ENCODE assay signal across 32 mouse cellular contexts in the genomic region with DNA sequence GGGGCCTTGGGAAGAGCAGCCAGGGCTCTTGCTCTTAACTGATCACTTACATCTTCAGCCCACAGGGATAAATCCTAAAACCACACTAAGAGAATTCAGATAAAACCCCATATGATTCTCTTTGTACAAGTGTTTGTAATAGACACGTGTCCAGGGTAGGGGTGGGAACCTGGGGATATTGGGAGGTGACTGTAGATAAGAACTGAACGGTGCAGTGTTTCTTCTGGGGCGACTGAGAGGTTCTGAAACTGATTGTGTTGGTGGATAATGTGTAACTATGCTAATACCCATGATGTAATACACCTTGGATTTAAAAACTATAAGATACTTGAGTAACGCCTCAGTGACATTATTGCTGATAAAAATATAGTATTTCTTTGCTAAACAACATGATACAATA. TPM values are rescaled to one million over a fixed set of nuclear protein-coding genes. Genes with fewer than 3 reads are reported as not detected.
"Had no signal": no experiment of that assay in that cellular context is flagged by ENCODE, and none has a peak within 500 bp of the region (broad histone marks: within the 10 kb centered on the region; RNA-seq: fewer than 3 reads in every experiment).

No protein-coding gene starts in this region.

- H3K27ac ChIP-seq: limb, embryonic 10.5 days; limb, embryonic 12.5 days; limb, embryonic 13.5 days; limb, embryonic 15.5 days; liver, embryonic 12.5 days; liver, embryonic 13.5 days; liver, embryonic 14.5 days; liver, embryonic 15.5 days; lung, embryonic 15.5 days; macrophage; midbrain, embryonic 10.5 days; midbrain, embryonic 12.5 days; midbrain, embryonic 13.5 days; midbrain, embryonic 15.5 days had no signal

- H3K4me2 ChIP-seq: limb, embryonic 12.5 days; limb, embryonic 13.5 days; limb, embryonic 15.5 days; liver, embryonic 11.5 days; liver, embryonic 12.5 days; liver, embryonic 13.5 days; liver, embryonic 15.5 days; lung, embryonic 14.5 days; lung, embryonic 15.5 days; midbrain, embryonic 11.5 days; midbrain, embryonic 12.5 days; midbrain, embryonic 13.5 days; midbrain, embryonic 15.5 days had no signal

- H3K36me3 ChIP-seq: limb, embryonic 10.5 days; limb, embryonic 12.5 days; limb, embryonic 13.5 days; limb, embryonic 15.5 days; liver, embryonic 12.5 days; liver, embryonic 13.5 days; liver, embryonic 15.5 days; lung, embryonic 15.5 days; midbrain, embryonic 10.5 days; midbrain, embryonic 12.5 days; midbrain, embryonic 13.5 days; midbrain, embryonic 15.5 days had no signal

- H3K27me3 ChIP-seq: limb, embryonic 12.5 days; limb, embryonic 15.5 days; liver, embryonic 12.5 days; liver, embryonic 13.5 days; liver, embryonic 15.5 days; lung, embryonic 15.5 days; megakaryocyte, embryonic 14.5 days; midbrain, embryonic 12.5 days; midbrain, embryonic 13.5 days; midbrain, embryonic 15.5 days had no signal

- H3K4me3 ChIP-seq: limb, embryonic 10.5 days; limb, embryonic 12.5 days; limb, embryonic 13.5 days; limb, embryonic 15.5 days; liver, embryonic 12.5 days; liver, embryonic 13.5 days; liver, embryonic 15.5 days; lung, embryonic 15.5 days; megakaryocyte, embryonic 14.5 days; midbrain, embryonic 10.5 days; midbrain, embryonic 12.5 days; midbrain, embryonic 13.5 days; midbrain, embryonic 15.5 days; myocyte had no signal

- H3K9me3 ChIP-seq: limb, embryonic 10.5 days; limb, embryonic 12.5 days; limb, embryonic 13.5 days; limb, embryonic 15.5 days; liver, embryonic 12.5 days; liver, embryonic 13.5 days; liver, embryonic 15.5 days; lung, embryonic 15.5 days; midbrain, embryonic 10.5 days; midbrain, embryonic 12.5 days; midbrain, embryonic 13.5 days; midbrain, embryonic 15.5 days had no signal

- DNase-seq: left cerebral cortex, postnatal 4 days; liver; liver, embryonic 13.5 days; liver, postnatal 0 days; lung, adult 18-20 months; lung, adult 2 months; lung, embryonic 14.5 days; lung, postnatal 10 days; lung, postnatal 14 days; lung, postnatal 36 days; lung, postnatal 4 days had no signal

- H3K4me1 ChIP-seq: limb, embryonic 10.5 days; limb, embryonic 12.5 days; limb, embryonic 13.5 days; limb, embryonic 15.5 days; liver, embryonic 12.5 days; liver, embryonic 13.5 days; liver, embryonic 15.5 days; lung, embryonic 15.5 days; megakaryocyte, embryonic 14.5 days; midbrain, embryonic 10.5 days; midbrain, embryonic 12.5 days had no signal

- H3K9ac ChIP-seq: limb, embryonic 12.5 days; limb, embryonic 13.5 days; limb, embryonic 15.5 days; liver, embryonic 12.5 days; liver, embryonic 13.5 days; liver, embryonic 14.5 days; liver, embryonic 15.5 days; liver, postnatal 0 days; lung, embryonic 14.5 days; lung, embryonic 15.5 days; midbrain, embryonic 12.5 days; midbrain, embryonic 13.5 days; midbrain, embryonic 15.5 days had no signal

- ATAC-seq: liver, embryonic 12.5 days; liver, postnatal 0 days; lung, postnatal 0 days had no signal

RNA-seq across cellular contexts. Expression of a gene that starts 23.4 kb away (rescaled TPM):
- polyA plus RNA-seq: liver, adult 2 months; liver, embryonic 12.5 days; liver, embryonic 14.5 days; liver, embryonic 15.5 days; liver, embryonic 16.5 days; liver, postnatal 0 days; macrophage; myocyte; neural tube, embryonic 11.5 days had no signal

RNA-seq across cellular contexts. Expression of a gene that starts 51.7 kb away (rescaled TPM):
- polyA plus RNA-seq: liver, adult 2 months; liver, postnatal 0 days; lung, adult 2 months; macrophage had no signal
